Mouse (Mus musculus) layer of hippocampus, adult 11-12 months (tissue): ENCODE measurements around the gene Xpa.

ENCODE experiments used
- DNase-seq: peaks from one replicate; pipeline ENCODE4 v3.0.0; 2022; ENCODE audit warnings: low spot score

Xpa gene

DNA sequence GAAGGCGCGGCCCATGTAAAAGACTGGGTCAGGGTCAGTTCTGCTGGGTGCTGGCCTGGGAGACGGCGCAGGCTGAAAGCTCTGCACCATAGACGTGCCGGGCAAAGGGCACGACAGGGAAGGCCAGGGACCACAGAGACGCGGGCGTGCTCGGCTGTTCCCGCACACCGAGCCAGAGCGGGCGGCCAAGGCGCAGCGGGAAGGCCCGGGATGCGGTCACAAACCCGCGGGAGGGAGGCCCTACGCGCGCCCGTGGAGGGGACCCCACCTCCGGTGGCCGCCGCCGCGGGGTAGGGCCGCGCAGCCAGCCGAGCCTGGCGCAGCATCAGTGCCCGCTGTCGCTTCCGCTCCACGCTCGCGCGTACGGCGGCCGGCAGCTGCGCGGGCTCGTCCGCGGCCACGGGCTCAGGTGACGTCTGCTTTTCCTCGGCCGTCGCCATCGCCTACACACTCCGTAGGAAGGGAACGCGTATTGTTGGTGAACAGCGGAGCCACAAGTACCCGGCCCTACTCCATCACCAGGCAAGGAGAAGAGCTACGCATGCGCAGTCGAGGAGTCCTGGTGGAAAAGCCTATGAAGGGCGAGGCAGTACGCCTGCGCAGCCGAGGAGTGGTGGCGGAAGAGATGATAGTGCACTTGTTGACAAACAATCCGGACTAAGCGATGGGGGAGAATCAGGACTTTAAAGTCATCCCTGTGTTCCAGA is at the start of gene Xpa:
TSS of gene Xpa (minus strand) at position 531 of the 707 bp plus-strand sequence.
- DNase-seq = peak; percentile 97

DNA sequence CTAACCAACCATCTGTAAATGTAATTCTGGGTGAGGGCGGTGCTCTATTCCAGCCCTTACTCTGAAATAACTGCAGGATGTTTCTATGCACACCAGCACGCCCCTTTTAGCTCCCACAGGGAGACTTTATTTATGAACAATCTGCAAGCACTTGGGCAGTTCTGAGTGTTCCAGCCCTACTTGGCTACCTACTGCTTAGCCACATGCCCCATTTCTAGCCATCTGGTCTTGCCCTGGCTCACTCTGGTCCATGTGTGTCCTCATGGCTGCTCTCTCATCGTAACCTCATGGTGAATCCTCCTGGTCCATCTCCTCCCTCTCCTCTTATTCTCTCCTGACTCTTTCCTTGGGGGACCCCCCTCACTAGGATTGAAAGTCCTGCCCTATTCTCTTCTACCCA is 39.8 kb upstream of the Xpa start:
- no peak for DNase-seq

DNA sequence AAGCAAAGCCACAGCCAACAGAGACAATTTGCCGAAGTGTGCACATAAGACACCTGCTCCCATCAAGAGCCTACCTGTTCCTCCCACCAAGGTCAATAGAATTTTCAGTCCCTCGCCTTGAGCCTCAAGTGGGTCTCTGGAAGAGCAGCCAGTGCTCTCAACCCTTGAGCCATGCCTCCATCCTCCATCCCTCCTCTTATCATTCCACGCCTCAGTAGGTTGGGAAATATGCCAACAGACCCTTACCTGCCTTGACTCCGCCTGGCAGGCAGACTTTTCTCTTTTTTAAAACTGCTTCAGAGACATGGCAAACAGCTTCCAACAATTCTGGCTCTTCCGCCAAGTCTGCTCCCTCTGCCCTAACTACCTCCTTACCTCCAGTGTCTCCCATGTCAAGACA is 38.6 kb upstream of the Xpa start:
- DNase-seq = no peak

DNA sequence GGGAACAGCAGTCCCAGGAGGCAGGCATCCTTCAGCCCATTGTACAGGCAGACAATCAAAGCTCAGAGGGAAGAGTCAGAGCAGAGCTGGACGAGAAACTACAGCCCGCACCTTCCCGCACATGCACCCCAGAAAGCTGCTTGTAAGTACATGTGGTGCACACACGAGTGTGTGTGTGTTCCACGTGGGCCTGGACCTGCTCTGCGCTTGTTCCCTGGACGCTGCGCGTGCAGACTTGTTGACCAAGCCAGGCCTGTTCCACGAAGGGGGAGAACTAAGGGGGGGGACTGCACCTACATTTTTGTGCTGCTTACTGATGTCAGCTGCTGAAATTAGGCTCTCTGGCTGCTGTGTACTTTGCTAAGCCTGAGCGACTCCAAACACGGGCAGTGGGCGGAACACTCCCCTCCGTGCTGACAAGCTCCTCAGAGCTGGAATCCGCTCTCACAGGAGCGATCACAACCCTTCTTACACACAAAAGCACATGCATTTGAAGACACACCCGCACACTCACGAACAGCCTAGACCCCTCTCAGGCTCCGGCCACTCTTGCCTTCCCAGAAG is 30.9 kb upstream of the Xpa start:
- no peak for DNase-seq

DNA sequence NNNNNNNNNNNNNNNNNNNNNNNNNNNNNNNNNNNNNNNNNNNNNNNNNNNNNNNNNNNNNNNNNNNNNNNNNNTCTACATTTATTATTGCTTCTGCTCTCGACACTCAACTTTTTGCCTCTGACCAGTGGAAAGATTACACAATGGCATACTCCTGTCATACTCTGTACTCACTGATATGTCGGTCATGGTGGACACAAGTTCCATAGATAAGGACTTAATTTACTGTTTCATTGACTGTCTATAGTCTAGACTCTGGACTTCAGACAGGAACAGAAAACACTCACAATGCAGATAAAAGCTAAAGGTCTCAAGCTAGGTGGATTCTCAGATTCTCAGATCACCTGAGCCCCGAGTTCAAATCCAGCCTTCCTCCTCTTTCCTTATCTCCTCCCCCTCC is 25.0 kb upstream of the Xpa start:
- no peak for DNase-seq

DNA sequence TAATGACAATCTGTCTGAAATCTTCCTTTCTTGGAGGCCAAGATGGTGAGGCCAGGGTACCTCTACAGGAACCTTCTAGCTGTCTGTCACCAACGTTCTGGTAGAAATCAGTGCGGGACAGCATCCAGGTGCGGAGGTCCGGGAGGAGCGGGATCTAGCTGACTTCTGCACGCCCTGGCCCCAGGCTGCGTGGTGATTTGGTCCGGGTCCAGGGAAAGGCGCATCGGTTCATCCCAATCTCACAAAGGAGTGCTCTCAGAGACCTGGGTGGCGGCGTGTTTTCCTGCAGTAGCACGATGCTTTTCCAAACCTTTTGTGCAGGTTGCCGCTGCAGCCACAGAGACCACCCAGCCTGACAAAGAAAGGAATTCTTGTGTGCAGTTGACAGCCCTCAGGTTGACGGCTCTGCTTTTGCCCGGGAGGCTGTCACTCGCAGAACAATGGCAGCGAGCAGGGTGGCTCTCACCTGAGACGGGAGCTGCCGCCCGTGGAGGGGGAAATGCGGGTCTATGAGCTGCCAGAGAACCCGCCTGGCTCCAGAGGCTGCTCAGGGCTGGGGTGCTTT is 6.5 kb upstream of the Xpa start:
- no peak for DNase-seq

DNA sequence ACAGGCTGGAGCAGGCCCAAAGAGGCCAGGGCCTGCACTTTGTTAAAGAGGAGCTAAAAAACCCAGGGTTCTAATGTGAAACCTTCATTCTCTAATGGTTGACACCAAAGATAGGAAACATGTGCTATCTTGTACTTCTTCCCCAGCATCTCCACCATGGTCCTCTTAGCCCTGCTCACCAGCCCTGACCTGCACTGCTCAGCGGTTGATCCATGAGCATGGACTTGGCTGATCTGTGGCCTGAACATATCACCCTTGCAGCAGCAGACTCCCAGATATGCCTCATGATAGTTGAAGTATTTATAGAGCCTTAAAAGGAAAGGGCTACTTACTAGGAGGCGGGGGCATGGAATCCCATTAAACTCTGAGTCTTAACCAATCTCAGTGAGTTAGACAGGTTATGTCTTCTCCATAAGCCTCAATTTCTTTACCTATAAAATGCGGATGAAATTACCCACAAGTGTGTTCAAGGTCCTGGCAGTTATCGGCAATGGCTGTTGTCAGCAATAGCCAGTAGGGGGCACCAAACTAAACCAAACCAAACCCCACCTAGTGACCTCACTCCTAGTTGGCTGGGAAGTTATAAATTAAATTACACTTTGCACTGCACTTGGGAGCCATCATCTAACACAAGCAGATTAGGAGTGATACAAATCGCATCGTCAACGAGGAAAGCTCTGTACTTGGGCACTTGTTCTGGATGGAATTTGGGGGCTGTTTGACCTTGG is 5.9 kb upstream of the Xpa start:
- peak; percentile 75 for DNase-seq

DNA sequence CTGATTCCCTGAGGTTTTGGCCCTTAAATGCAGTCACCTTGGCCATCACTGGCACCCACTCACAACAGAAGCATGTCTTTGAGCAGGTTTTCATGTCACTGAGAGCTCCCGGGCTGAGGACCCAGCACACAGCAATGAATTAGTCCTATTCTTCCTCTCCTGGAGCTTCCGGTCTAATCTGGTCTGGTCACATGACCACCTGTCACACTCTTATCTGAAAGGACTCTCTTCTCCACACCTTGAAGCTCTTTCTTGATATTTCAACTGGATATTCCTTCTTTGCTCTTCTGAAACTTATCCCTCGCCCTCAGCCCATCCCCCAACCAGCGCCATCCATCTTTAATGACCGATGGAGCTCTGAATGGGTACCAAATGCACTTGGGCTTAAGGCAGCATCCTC is 2.0 kb upstream of the Xpa start:
- no peak for DNase-seq

DNA sequence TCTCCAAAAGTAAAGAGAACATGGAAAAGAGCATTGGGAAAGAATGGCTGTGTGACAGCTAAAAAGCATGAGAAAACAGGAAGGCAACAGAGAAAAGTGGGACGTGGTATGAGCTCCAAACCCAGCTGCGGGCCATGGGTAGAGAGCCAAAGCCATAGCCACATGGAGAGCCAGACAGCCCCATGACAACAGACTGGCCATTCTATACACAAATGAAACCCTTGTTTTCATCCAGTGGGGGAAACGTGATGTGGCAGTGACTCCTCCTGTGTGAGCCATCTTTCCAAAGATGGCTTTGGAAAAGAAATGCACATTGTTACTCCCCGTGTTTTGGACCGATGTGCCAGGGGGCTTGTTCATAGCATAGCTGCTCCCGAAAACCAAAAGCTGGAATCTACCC is 402 bp upstream of the Xpa start:
- DNase-seq = no peak

DNA sequence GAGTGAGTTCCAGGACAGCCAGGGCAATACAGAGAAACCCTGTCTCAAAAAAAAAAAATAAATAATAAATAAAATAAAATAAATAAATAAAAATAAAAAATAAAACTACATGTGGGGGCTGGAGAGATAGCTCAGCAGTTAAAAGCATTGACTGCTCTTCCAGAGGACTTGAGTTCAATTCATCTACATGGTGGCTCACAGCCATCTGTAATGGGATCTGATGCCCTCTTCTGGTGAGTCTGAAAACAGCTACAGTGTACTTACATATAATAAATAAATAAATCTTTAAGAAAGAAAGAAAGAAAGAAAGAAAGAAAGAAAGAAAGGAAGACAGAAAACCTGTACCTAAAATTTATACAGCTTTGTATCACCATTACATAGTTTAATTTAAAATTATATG is 4.1 kb downstream of the Xpa start:
- peak; percentile 44 for DNase-seq

DNA sequence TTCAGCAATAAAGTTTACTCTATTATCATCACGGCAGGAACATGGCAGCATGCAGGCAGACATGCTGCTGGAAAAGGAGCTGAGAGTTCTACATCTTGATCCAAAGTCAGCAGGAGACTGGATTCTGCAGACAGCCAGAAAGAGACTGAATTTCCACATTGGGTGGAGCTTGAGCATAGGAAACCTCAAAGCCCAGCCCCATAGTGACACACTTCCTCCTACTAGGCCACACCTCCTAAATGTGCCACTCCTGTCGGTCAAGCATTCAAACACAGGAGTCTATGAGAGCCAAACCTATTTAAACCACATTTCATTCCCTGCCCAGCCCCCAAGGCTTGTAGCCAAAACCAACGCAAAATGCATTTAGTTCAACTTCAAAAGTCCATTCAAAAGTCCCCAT is 9.6 kb downstream of the Xpa start:
- DNase-seq = no peak

DNA sequence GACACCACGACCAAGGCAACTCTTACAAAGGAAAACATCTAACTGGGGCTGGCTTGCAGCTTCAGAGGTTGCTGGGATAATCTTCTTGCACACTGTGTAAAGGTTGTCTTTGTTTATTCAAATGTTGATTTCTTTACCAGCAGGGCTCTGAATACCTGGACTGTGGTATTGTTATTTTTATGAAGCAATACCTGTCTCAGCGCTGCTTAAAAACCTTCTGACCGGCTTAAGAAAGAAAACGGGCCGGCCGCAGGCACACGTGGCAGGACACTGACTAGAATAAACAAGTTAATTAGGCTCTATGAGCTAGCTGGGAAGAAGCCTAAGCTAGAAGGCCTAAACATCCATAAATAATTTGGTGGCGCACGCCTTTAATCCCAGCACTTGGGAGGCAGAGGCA is 10.2 kb downstream of the Xpa start:
- no peak for DNase-seq

DNA sequence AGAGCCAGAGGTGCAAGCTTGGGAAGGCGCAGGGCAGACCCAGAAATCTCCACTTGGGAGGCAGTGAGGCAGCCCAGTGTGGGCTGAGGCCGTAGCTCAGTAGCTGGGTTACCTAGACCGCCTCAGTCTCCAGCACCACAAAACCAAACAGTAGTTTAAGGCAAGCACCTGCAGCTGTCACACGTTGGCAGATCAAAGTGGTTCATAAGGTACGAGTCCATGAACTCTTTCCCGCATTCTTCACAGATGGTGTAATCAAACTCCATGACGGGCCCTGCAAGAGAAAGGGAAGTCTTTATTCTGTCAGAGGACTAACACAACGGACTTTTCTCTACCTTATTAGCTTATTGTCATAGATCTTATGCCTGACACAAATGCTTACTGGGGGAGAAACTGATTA is 10.7 kb downstream of the Xpa start:
- DNase-seq = no peak

DNA sequence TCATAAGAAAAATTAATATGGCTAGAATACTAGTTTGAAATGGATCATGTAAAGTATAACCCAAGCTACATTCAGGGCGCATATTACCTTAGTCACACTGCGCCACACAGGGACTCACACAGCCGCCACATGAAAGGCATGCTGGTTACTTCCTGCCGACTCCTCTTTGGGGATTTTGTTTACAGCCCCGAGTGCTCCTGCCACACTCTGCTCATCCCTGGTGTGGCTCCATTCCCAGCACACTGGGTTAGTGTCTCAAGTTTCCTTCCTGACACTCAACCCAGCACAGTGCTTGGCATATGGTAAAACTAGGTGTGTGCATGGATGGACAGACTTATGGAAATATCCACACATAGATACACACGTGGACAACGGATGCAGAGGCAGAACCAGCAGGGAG is 13.9 kb downstream of the Xpa start:
- DNase-seq = no peak

DNA sequence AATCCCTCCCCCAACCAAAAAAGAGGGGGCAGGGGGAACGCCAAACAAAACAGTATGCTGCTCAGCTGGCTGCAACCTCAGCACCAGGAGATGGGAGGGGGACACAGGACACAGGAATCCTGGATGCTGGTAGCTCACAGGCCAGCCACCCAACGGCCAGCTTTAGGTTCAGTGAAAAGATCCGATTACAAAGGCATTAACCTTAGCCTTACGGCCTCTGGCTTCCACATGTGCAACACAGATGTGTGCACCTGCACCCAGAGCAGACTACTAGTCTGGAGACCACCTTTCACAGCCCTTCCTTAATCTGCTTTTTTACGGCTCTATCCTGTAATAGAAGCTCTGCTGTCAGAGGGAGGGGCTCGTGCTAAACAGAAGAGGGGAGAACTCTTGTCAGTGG is 14.9 kb downstream of the Xpa start:
- DNase-seq = no peak

DNA sequence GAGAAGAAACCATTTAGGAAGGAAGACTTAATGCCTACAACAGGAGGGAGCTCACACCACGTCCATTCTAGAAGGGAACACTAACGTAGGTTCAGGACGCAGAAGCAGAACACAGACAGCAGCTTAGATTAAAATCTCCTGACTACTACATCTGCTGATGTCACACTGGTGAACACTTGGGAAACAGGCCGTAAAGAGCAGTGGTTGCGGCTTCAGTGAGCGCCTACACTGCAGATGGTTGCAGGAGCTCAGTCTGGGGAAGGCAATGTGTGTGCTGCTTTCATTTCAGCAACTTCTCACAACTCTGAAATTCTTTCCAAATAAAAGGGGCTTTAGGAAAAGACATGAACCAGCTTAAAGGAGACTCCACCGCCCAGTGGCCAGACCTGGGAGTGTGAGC is 18.6 kb downstream of the Xpa start:
- no peak for DNase-seq

DNA sequence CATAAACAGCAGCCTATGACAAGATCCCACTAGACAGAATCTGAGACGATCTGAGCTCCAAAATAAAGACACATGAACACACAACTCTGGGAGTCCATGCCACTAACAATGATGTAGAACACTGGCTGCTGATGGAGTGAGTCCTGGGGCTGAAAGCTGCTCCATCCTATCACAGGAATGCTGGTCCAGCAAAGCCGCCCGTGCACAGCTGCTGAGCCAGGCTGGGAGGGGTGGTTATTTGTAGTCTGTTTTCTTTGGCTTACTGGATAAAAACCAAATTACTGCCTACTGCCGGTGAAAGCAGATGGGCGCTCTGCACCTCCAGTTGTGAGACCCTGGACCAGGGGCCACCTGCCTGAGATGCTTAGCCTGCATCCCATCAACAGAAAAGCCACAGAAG is 19.1 kb downstream of the Xpa start:
- peak; percentile 29 for DNase-seq

DNA sequence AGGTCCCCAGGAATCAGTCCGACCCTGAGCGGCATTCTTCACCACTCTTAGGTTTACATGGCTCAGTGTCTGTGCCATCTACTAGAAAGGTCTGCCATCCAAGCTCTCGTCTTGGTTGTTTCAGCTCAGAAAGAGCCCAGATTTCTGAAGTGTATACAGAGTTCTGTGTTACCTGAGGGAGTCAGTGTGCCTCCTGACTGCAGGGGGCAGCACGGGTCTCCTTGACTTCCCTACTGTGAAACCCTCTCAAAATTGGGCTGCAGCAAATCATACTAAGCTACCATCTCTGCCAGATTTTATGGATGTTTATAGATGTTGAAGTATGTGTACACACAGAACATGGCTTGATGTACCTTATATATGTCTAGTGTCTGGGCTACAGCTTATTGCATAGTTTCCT is 19.8 kb downstream of the Xpa start:
- no peak for DNase-seq

DNA sequence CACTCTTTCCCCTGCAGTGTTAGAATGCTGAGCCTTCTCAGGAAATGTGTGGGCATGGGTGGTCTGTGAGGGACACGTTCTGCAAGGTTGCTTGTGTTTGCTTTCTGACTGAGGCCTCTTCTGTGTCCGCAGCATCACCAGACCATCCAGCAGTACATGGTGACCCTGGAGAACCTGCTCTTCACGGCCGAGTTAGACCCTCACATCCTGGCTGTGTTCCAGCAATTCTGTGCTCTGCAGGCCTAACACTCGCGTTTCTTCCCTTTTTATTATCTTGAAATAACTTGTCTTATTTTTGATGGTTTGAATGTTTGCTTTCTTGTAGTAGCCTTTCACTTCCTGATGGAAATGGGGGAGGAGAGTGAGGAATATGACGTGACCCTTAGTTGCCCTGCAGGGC is 24.4 kb downstream of the Xpa start:
- no peak for DNase-seq

DNA sequence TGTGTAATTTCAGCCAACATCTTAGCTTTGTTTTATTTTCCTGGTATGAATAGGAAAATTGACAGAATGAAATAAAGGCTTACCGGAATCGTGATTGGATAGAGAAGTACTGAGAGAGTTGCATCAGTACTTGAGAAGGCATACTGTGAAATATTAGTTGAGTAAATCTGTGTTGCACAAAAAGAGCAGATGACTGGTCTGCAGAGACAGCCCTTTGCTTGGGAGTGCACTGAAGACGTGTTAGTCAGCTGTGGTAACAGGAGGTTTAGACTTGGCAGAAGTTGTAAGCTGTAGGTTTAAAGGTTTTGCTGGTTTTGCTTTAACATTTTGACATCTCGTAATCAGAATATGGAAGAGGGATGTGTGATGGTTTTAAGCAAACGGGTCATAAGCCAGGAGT is 30.3 kb downstream of the Xpa start:
- DNase-seq = no peak

DNA sequence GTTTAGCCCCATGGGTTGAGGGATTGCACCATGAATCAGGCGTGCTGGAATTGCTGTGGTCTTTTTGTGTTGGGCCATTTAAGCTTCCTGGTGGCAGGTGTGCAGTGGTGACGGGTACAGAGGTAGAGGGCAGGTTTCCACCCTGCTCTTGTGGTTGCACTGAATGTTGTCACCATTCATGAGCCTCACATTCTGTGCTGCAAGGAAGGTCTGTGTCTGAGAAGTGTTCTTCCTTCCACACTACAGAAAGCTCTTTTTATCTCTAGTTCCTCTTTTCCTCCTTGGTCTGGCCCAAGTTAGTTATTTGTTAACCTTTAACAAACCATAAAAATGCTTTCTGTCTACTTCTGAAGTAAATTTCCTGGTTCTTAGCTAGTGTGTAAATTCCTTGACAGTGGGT is 32.1 kb downstream of the Xpa start:
- DNase-seq = no peak

DNA sequence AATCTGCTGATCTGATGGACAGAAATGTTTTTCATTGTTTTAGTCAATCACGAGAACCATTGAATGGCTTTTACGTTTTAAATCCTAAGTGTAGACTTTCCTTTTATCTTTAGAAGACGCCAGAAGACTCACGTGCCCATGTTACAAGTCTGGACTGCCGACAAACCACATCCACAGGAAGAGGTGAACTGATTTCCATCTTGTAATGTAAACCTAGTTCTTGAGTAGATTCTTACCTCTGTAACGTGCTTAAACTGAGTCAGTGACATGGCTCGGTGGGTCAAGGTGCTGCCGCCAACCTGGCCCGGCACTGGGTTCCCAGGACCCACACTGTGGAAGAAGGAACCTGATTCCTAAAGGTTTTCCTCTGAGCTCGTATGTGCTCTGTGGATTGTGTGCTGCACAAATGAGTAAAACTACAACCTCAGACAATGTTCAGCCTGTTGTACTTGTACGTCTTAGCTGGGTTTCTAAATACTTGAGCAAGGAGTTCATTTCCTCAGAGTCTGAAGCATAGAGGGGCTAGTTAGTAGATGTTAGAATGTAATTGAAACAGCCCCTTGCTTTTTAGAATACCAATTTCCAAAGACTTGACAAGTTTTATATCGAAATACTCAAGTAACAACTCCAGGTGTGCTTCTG is 44.1 kb downstream of the Xpa start:
- DNase-seq = no peak

DNA sequence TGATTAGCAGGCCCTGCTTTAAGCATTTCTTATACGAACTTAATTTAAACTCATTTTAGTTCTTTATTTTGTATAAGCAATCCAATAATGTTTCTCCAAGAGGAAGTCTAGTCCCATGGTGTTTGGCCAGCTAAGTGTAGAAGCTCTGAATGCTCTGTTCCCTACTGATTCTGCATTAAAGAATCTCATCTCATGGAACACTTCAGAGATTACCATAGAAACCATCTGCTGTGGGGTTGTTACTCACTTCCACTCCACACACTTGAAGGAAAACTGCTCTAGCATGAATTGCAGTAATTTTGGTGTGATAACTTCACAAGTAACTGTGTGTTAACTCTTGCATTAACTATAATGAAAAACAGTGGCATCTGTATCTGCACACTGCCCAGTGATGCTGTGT is 49.2 kb downstream of the Xpa start:
- DNase-seq = no peak
